Mouse (Mus musculus): ENCODE measurements around the gene Ppt1. TPM values are rescaled to one million over a fixed set of nuclear protein-coding genes. Genes with fewer than 3 reads are reported as not detected.

Gene Ppt1
- polyA plus RNA-seq, 1 experiment, result 6.9 TPM

GRCm38 (mm10) chr4:122827651-122828050, 8.4 kb upstream of the Ppt1 start:
- no peaks in the 10 kb centered on the region for H3K36me3 ChIP-seq (ENCODE audit: control insufficient read depth, insufficient read depth, low read length)
- H3K27ac ChIP-seq (ENCODE audit: insufficient read depth, low read depth, low read length), result peak overlapping the region; percentile 13; the same call in 1 of the 2 replicates
- no peak overlapping the region for H3K4me3 ChIP-seq (ENCODE audit: low read depth, low read length)
- H3K27me3 ChIP-seq (ENCODE audit: control insufficient read depth, insufficient read depth, low read length), result no peaks in the 10 kb centered on the region
- no peak for TF ChIP-seq POLR2A (IDR thresholded peaks at IDR 0.05; ENCODE audit: low read depth, low read length)
- TF ChIP-seq CTCF (IDR thresholded peaks at IDR 0.05; ENCODE audit: extremely low read depth, insufficient read length, insufficient replicate concordance, low read depth, low read length), result no peak
- peaks cover 19% of the 10 kb centered on the region for H3K4me1 ChIP-seq (ENCODE audit: control insufficient read depth, insufficient read depth, insufficient read length, low read length)

- H3K27ac ChIP-seq (ENCODE audit: insufficient read depth, low read depth, low read length), result peak overlapping the region; percentile 83; the same call in 1 of the 2 replicates
- no peaks in the 10 kb centered on the region for H3K27me3 ChIP-seq (ENCODE audit: control insufficient read depth, insufficient read depth, low read length)
- H3K36me3 ChIP-seq (ENCODE audit: control insufficient read depth, insufficient read depth, low read length), result no peaks in the 10 kb centered on the region
- H3K4me1 ChIP-seq (ENCODE audit: control insufficient read depth, insufficient read depth, insufficient read length, low read length), result peaks cover 19% of the 10 kb centered on the region
- TF ChIP-seq CTCF (IDR thresholded peaks at IDR 0.05; ENCODE audit: extremely low read depth, insufficient read length, insufficient replicate concordance, low read depth, low read length), result no peak
- no peak for TF ChIP-seq POLR2A (IDR thresholded peaks at IDR 0.05; ENCODE audit: low read depth, low read length)
- 25% methylated on average over 6 of the region's 6 CpGs for WGBS
- H3K4me3 ChIP-seq (ENCODE audit: low read depth, low read length), result no peak overlapping the region
Observed at GRCm38 (mm10) chr4:122829339-122829738, 6.7 kb upstream of the Ppt1 start.

GRCm38 (mm10) chr4:122831888-122832287, 4.2 kb upstream of the Ppt1 start:
- Histone ChIP-seq H3K27me3 (ENCODE audit: control insufficient read depth, insufficient read depth, low read length) (no peaks in the 10 kb centered on the region), H3K27ac (ENCODE audit: insufficient read depth, low read depth, low read length) (no peak overlapping the region), H3K4me3 (ENCODE audit: low read depth, low read length) (no peak overlapping the region), H3K36me3 (ENCODE audit: control insufficient read depth, insufficient read depth, low read length) (no peaks in the 10 kb centered on the region), H3K4me1 (ENCODE audit: control insufficient read depth, insufficient read depth, insufficient read length, low read length) (peaks cover 21% of the 10 kb centered on the region)
- TF ChIP-seq CTCF (IDR thresholded peaks at IDR 0.05; ENCODE audit: extremely low read depth, insufficient read length, insufficient replicate concordance, low read depth, low read length) (no peak), POLR2A (IDR thresholded peaks at IDR 0.05; ENCODE audit: low read depth, low read length) (no peak)
- WGBS, result 92% methylated on average over 1 of the region's 1 CpGs

- Histone ChIP-seq H3K36me3 (ENCODE audit: control insufficient read depth, insufficient read depth, low read length) (no peaks in the 10 kb centered on the region), H3K27me3 (ENCODE audit: control insufficient read depth, insufficient read depth, low read length) (no peaks in the 10 kb centered on the region), H3K4me1 (ENCODE audit: control insufficient read depth, insufficient read depth, insufficient read length, low read length) (peaks cover 2% of the 10 kb centered on the region; the same call in 1 of the 2 replicates), H3K27ac (ENCODE audit: insufficient read depth, low read depth, low read length) (no peak overlapping the region), H3K4me3 (ENCODE audit: low read depth, low read length) (peak overlapping the region; percentile 98)
- under 1% methylated on average over 7 of the region's 7 CpGs for WGBS
- TF ChIP-seq CTCF (IDR thresholded peaks at IDR 0.05; ENCODE audit: extremely low read depth, insufficient read length, insufficient replicate concordance, low read depth, low read length), result no peak
- TF ChIP-seq POLR2A (IDR thresholded peaks at IDR 0.05; ENCODE audit: low read depth, low read length), result no peak; the same call in 1 of the 2 replicates
Observed at GRCm38 (mm10) chr4:122836403-122836775, 347 bp downstream of the Ppt1 start.

GRCm38 (mm10) chr4:122837180-122837730, 1.2 kb downstream of the Ppt1 start:
- no peak for TF ChIP-seq CTCF (IDR thresholded peaks at IDR 0.05; ENCODE audit: extremely low read depth, insufficient read length, insufficient replicate concordance, low read depth, low read length)
- no peak for TF ChIP-seq POLR2A (IDR thresholded peaks at IDR 0.05; ENCODE audit: low read depth, low read length)
- H3K4me3 ChIP-seq (ENCODE audit: low read depth, low read length), result no peak overlapping the region
- H3K27me3 ChIP-seq (ENCODE audit: control insufficient read depth, insufficient read depth, low read length), result no peaks in the 10 kb centered on the region
- no peak overlapping the region for H3K27ac ChIP-seq (ENCODE audit: insufficient read depth, low read depth, low read length)
- peaks cover 2% of the 10 kb centered on the region; the same call in 1 of the 2 replicates for H3K4me1 ChIP-seq (ENCODE audit: control insufficient read depth, insufficient read depth, insufficient read length, low read length)
- 74% methylated on average over 6 of the region's 6 CpGs for WGBS
- H3K36me3 ChIP-seq (ENCODE audit: control insufficient read depth, insufficient read depth, low read length), result 0 out of 2 replicates have a peak, but pooled peaks cover 2% of the 10 kb centered on the region

GRCm38 (mm10) chr4:122837994-122838393, 2.0 kb downstream of the Ppt1 start:
- TF ChIP-seq CTCF (IDR thresholded peaks at IDR 0.05; ENCODE audit: extremely low read depth, insufficient read length, insufficient replicate concordance, low read depth, low read length) (no peak), POLR2A (IDR thresholded peaks at IDR 0.05; ENCODE audit: low read depth, low read length) (no peak)
- Histone ChIP-seq H3K4me1 (ENCODE audit: control insufficient read depth, insufficient read depth, insufficient read length, low read length) (peaks cover 2% of the 10 kb centered on the region; the same call in 1 of the 2 replicates), H3K36me3 (ENCODE audit: control insufficient read depth, insufficient read depth, low read length) (peaks cover 4% of the 10 kb centered on the region; the same call in 1 of the 2 replicates), H3K4me3 (ENCODE audit: low read depth, low read length) (no peak overlapping the region), H3K27me3 (ENCODE audit: control insufficient read depth, insufficient read depth, low read length) (no peaks in the 10 kb centered on the region), H3K27ac (ENCODE audit: insufficient read depth, low read depth, low read length) (no peak overlapping the region)
- WGBS, result 91% methylated on average over 2 of the region's 2 CpGs

GRCm38 (mm10) chr4:122838416-122838815, 2.4 kb downstream of the Ppt1 start:
- no peak overlapping the region for H3K4me3 ChIP-seq (ENCODE audit: low read depth, low read length)
- no peak for TF ChIP-seq POLR2A (IDR thresholded peaks at IDR 0.05; ENCODE audit: low read depth, low read length)
- no peak overlapping the region for H3K27ac ChIP-seq (ENCODE audit: insufficient read depth, low read depth, low read length)
- peaks cover 2% of the 10 kb centered on the region; the same call in 1 of the 2 replicates for H3K4me1 ChIP-seq (ENCODE audit: control insufficient read depth, insufficient read depth, insufficient read length, low read length)
- WGBS, result 33% methylated on average over 1 of the region's 1 CpGs
- no peaks in the 10 kb centered on the region for H3K27me3 ChIP-seq (ENCODE audit: control insufficient read depth, insufficient read depth, low read length)
- peaks cover 4% of the 10 kb centered on the region; the same call in 1 of the 2 replicates for H3K36me3 ChIP-seq (ENCODE audit: control insufficient read depth, insufficient read depth, low read length)

Measured in small intestine, adult 2 months (tissue).